Mouse (Mus musculus) urinary bladder, postnatal 36 days (tissue): ENCODE measurements around the gene Slfn9.
"Not testable (repeated sequence)": the region's sequence is repeated elsewhere in the genome, so short reads cannot be mapped to it uniquely, and the experiment has no call there.

ENCODE experiments used
- DNase-seq, 2 experiments: peaks; one replicate each; pipeline ENCODE4 v3.0.0; 2022; ENCODE audit warnings: low spot score in 2 of 2, mixed read lengths in 1 of 2

Gene Slfn9

DNA sequence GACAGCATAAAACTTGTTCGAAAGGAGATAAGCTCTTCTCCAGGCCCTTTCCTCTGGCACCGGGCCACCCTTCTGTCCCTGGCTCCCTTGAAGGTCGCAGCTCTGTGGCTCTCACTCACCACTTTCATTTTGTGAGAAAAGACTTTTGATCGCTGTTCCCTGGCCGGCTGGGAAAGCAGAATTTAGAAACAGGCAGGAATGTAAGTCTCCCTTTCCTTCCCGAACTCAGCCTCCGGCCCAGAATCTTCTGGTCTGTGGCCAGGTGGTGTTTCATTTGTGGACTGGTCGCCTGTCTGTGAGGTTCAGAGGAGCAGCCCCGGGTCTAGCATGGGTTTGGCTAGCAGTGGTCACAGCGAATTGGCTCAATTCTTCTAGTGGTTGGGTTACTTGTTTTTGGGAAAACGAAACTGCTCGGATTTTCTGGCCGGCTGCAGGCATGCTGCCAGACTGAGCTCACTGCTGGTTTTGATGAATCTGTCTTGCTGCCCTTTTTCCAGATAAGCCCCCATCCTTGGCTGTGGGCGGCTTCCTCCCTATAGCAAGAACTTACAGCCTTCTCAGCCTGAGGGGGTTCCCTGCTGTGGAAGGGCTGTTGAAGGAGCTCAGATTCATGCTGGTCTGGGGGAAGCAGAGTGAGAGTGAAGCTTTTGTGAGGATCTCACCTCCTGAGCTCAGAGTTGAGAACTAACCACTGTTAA, at the start of gene Slfn9:
Slfn9 (minus strand) TSS at position 362 of the 698 bp plus-strand sequence.
- DNase-seq = peak; percentile 15 to 27

DNA sequence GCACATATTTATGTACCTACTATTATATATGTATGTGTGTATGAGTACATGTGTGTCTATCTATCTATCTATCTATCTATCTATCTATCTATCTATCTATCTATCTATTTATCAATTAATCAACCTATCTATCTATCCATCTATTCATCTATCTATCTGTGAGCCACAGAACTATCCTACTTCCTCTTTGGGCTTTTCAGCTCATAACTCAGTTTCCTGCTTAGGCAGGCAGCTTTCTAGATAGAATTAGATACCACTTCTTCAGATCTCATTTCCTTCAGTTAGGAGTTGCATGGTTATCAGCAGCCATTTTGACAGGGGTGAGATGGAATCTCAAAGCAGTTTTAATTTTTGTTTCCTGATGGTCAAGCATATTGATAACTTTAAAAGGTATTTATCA, 49.4 kb upstream of the Slfn9 start:
- no peak for DNase-seq

DNA sequence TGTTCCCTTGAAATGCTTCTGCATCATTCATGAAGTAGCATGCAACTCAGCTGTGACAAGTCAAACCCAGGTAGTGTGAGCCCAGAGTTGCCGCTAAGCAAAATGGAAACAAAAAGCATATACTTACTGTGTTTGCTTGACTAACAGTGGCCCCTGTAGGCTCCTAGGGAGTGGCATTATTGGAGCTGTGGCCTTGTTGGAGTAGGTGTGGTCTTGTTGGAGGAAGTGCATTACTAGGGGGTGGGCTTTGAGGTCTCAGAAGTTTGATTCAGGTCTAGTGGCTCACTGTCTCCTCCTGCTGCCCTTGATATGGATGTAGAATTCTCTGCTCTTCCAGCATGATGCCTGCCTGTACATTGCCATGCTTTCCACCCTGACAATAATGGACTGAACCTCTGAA, 48.7 kb upstream of the Slfn9 start:
- DNase-seq = no peak

DNA sequence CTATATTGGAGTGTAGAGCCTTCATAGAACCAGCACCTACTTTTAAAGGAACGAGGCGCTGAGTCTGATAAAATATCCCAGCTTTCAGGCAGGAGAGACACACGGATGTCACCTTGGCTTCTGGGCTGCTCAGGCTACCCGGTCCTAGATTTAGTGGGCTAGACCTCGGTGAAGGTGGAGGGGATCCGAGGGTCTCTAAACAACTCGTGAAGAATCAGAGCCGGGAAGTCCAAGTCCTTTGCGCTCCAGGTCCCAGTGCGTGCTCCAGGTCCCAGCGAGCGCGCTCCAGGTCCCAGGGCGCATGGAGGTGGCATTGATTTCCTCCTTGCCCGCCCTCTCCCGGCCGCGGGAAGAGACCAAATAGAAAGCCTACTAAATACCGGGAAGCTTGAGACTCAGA, 48.2 kb upstream of the Slfn9 start:
- no peak for DNase-seq

DNA sequence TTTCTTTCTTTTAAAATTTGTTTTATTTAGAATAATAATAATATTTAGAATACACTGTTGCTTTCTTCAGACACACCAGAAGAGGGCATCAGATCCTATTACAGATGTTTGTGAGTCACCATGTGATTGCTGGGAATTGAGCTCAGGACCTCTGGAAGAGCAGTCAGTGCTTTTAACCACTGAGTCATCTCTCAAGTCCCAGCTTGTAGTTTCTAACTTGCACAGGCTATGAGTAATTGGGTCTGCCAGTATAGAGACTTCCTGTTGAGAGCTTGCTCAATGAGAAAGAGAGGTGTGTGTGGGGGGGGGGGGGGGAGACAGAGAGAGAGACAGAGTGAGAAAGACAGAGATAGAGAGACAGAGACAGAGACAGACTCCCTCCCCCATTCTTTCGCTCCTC, 47.5 kb upstream of the Slfn9 start:
- no peak for DNase-seq

DNA sequence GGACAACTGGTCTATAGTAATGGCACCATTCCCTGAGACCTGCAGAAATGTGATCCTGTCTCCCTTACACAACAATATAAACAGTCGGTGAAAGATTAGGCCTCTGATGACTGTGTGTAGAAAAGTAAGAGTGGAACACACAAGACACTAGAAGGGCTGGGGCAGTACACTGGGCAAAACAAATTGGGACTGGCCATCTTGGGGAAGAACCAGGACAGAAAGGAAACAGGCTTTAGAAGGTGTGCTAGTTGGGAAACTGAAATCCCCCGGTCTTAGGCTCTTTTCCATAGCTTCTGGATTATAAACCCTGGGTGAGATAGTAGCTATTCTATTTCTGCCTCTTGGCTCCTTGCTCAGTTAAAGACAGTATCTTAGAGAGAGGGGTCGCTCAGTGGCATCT, 47.1 kb upstream of the Slfn9 start:
- DNase-seq = not testable (repeated sequence)

DNA sequence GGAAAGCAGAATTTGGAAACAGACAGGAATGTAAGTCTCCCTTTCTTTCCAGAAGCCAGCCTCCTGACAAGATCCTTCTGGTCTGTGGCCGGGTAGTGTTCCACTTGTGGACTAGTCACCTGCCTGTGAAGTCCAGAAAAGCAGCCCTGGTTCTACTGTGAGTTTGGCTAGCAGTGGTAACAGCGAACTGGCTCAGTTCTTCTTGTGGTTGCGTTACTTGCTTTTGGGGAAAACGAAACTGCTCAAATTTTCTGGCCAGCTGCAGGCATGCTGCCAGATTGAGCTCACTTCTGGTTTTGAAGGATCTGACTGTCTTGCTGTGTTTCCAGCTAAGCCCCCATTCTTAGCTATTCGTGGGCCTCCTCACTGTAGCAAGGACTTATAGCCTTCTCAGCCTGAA, 29.0 kb upstream of the Slfn9 start, which contains the start of gene Slfn8:
Slfn8 (minus strand) TSS at position 190 of the 400 bp plus-strand sequence.
- peak in 1 of 2 experiments; percentile 42 for DNase-seq

DNA sequence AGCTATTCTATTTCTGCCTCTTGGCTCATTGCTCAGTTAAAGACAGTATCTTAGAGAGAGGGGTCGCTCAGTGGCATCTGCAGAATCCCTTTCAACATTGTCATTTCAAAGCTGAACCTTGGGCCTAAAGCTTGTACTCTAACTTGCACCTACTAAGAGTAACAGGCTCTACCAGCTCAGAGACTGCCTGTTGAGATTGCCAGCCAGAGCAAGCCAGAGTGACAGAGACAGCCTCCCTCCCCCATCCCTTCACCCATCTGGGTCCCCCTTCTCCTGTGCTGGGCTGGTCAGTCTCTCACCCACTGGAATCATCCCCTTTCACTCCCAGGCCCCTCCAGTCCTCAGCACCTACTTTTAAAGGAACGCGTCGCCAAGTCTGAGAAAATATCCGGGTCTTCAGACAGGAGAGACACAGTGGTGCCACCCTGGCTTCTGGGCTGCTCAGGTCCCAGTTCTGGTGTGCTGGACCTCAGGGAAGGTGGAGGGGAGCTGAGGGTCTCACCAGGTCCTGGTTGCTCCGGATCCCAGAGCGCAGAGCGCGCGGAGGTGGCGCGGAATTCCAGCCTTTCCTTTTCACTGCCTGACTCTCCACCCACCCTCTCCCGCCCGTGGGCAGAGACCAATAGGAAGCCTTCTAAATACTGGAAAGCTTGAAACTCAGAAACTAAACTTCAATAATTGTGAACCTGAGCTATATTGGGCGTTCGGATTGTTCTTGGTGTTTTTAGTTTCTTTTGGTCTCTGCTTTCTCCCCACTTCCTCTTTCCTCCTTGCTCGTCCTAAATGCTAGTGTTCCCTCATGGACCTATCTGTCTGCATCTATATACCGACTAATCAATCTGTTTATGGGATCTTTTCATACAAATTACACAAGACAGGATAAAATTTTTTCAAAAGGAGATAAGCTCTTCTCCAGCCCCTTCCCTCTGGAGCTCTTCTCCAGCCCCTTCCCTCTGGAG, 28.2 kb upstream of the Slfn9 start:
- DNase-seq = not testable (repeated sequence)

DNA sequence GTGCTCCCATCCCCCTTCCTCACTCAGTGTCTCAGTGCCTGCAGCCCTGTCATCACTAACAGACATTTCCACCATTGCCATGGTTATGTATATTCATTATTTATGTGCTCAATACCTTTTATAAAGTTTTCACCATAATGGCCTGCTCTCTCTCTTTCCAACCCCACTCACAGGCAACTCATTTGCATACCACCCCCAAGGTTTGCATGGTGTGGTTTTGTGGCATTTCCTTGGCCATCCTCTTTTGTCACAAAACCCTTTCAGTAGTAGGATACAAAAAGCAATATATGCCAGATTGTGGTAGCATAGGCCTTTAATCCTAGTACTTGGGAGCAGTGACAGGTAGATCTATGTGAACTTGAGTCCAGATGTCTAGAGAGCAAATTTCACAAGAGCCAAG, 24.5 kb upstream of the Slfn9 start:
- DNase-seq = no peak

DNA sequence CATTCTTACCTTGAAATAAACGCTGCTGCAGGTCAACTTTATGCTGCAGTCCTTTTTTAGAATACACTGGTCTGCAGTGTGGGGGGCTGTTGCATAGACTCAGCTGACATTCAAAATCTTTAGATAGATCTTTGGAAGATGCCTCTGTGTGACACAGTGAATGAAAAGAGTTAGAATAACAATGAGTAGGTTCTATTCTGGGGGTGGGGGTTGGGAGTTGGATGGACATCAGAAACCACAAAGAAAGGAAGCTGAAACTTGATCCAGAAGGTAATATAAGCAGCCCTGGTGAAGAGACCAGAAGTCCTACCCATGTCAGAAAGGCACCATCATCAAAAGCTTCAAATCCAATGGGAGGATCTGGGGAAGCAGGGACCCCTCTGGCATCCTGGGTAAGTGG, 21.7 kb upstream of the Slfn9 start:
- no peak for DNase-seq

DNA sequence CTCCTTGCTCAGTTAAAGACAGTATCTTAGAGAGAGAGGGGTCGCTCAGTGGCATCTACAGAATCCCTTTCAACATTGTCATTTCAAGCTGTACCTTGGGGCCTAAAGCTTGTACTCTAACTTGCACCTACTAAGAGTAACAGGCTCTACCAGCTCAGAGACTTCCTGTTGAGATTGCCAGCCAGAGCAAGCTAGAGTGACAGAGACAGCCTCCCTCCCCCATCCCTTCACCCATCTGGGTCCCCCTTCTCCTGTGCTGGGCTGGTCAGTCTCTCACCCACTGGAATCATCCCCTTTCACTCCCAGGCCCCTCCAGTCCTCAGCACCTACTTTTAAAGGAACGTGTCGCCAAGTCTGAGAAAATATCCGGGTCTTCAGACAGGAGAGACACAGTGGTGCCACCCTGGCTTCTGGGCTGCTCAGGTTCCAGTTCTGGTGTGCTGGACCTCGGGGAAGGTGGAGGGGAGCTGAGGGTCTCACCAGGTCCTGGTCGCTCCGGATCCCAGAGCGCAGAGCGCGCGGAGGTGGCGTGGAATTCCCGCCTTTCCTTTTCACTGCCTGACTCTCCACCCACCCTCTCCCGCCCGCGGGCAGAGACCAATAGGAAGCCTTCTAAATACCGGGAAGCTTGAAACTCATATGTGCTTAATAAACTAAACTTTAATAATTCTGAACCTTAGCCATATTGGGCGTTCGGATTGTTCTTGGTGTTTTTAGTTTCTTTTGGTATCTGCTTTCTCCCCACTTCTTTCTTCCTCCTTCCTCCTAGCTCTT, 831 bp downstream of the Slfn9 start:
- DNase-seq = peak in 1 of 2 experiments; percentile 23

DNA sequence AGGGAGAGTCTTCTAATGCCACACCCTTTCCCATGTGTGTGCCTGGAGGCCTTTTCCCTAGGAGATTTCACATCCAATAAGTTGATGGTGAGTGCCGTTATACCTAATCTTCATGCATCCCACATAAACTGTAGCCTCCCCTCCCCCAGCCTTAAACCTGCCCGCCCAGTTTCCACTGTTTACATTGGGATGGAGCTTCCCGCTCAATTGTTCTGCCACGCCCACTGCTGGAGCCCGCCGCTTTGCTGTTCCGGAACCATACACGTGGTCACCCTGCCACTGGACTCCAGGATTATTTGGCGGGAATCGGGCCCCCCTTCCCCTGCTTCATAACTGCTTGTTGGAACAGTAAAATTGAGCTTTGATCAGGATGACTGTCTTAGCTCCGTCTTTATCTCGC, 2.3 kb downstream of the Slfn9 start:
- DNase-seq = no peak

DNA sequence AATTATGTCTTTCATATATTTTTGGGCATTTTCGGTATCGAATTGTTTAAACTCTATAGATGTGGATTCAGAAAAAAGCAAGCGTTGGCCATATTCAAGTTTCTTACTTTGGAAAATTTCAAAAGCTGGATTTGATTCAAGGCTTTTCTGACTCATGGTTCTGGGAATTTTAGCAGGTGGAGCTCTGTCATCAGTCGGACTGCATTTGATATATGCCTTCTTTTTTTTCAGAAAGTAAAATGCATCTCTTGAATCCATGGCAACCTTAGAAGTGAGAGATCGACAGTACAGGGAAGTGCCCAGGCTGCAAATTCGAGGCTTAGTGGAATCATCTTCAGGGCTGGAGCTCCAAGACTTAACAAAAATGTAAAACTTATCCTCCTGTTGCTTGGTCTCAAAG, 4.0 kb downstream of the Slfn9 start:
- no peak for DNase-seq

DNA sequence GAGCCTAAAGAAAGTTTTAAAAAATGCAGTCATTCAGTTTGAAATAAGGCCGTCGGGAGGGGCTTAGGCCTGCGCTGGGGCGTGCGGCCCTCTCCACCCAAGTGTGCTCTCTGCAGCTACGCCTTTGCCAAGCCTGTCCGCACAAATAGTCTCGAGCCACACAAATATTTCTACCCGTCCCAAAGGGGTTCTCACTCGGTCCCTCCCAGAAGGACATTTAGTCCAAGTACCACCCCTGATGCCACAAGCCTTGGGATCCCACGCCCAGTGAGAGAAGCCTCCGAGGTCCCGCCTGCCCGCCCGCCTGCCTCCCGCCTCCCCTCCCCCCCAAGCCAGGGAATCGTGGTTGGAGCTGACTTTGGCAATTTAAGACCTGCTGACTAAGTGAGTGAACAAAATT, 8.4 kb downstream of the Slfn9 start:
- no peak for DNase-seq

DNA sequence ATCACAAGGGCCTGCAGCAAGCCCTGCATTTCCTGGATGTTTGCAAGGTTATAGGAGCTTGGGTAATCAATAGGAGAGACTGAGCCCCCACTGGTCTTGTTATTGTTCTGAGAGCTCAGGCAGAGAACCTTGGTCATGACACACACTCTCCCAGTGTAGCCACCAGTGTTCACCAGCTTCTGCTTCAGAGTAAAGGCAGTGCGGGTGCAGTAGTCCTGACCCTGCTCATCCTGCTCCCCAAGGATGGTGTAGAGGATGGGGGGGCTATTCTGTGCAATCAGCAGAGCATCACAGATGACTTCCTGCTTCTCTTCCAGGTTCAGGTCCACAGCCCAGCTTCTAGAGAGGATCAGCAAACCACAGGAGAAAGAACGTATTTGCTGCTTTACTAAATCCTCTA, 9.2 kb downstream of the Slfn9 start:
- not testable (repeated sequence) for DNase-seq

DNA sequence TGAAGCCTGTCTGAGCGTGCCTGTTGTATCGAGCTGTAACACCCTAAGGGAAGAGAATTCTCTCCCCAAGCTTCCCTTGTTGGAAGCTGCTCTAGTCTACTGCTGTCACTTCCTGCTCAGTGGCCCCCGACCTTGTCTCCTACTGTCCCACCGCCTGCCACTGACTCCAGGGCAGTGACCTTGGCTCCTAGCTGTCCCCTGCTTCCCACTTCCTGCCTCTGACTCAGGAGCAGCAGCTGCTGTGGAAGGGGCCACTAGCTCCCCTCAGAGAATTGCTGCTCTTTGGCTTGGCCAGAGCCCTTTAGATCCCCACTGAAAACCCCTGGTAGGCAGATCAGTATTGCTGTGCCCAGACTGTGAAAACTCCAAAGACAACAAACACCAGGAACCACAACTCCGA, 17.7 kb downstream of the Slfn9 start:
- no peak for DNase-seq

DNA sequence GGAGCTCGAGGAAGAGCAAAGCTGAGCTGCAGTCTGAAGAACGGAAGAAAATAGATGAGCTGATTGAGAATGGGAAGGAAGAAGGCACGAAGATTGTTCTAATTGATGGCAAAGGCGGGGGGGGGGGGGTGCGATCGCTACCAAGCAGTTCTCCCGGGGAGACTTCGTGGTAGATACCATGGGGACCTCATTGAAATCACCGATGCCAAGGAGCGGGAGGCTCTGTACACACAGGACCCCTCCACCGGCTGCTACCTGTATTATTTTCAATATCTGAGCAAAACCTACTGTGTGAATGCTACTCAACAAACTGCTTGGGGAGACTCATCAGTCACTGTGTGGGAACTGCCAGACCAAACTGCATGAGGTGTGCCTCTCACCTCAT, 20.0 kb downstream of the Slfn9 start:
- no peak for DNase-seq

DNA sequence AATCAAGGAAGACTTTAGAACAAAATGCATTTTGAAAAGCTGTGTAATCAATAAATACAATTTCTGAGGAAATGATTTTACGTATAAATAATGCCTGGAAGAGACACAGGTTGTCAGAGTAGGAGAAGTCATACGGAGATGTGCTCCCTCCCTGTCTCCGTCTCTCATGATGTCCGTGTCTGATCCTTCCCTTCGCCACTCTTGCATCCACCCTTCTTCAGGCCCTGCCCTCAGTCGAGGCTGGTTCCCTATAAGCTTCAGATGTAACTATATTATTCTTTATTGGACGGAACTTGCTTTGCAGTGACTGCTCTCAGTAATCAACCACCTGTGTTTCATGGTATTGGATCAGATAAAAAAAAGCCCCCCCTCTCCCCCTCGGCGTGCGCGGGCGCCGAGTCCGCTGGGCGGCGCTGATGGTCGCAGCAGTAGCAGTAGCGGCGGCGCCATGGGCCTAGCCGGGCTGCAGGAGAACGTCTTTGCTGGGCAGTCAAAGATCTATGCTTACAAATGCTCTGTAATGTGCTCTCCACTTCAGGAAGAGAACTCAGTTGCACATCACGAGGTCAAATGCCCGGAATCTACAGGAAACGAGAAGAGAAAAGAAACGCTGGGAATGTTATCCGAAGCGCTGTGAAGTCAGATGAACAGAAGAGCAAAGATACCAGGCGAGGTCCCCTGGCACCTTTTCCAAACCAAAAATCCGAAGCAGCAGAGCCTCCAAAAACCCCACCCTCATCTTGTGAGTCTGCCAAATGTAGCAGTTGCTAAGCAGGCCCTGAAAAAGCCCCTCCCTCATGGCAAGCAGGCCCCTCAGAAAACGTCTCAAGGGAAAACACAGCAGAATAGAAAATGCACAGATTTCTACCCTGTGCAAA, 20.7 kb downstream of the Slfn9 start:
- DNase-seq = no peak

DNA sequence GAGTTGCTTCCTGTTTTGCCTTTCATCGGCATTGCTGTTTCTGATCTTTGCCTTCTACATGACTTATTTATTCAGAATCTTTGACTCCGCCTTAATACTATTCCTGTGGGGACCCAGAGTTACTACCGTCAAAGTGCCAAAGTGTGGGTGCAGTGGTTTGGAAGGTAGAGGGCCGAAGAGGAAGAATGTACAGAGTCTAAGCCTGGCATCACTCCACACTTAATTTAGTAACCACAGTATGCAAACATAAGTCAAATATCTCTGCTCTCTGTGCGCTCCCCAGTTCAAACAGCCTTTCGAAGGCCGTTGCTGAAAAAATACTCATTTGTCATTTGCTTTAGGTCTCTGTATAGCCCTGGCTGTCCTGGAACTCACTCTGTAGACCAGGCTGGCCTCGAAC, 29.4 kb downstream of the Slfn9 start:
- DNase-seq = no peak

DNA sequence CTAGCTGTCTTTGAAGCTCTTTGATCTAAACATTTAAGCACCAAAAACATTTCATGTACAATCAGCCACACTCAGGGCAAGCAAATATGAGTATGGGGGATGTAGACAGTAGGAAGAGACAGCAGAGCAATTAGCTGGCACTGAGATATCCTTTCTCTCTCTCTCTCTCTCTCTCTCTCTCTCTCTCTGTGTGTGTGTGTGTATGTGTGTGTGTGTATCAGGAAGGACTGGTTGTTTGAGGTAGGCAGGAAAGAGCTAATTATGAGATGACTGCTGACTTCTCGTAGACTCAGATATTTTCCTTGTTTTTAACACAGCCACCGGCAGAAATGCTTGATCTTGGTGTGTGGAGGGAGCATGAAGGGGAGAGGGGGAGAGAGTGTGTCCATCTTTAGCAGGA, 29.9 kb downstream of the Slfn9 start:
- no peak for DNase-seq

DNA sequence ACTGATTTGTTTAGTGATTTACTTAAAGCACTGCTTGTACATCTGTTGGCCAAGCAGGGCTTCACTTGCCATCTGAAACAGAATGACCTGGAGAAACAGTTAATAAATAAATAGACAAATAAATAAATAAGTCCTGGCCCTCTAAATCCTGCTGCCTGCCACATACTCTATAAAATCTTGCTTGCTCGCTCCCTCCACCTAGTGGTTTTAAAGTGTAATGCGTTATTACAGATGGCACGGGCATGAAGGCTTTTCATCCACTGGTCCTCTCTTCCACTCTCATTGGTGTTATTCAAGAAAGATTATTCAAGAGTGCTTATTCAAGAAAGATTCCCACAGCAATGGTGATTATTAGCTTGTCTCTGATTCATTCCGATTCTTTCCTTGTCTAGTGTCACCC, 32.0 kb downstream of the Slfn9 start:
- peak in 1 of 2 experiments; percentile 11 for DNase-seq
